Mouse (Mus musculus) brain, embryonic 14.5 days (tissue): ENCODE data around the gene Slc23a4.

Experiments used
- CTCF ChIP-seq: fragments of 200-500 bp; IDR thresholded peaks from 2 replicates; pipeline ENCODE4 v1.5.1; 2012; ENCODE audit warnings: inconsistent platforms, mild to moderate bottlenecking, moderate library complexity, borderline replicate concordance; ENCODE audit not compliant: insufficient read depth, insufficient read length; ENCODE audit errors: extremely low read depth
- POLR2A ChIP-seq: fragments of 200-500 bp; IDR thresholded peaks from 2 replicates; pipeline ENCODE4 v1.6.1; 2012; ENCODE audit warnings: mild to moderate bottlenecking, inconsistent platforms, borderline replicate concordance; ENCODE audit not compliant: poor library complexity, insufficient read depth, insufficient read length, severe bottlenecking; ENCODE audit errors: extremely low read depth

DNA sequence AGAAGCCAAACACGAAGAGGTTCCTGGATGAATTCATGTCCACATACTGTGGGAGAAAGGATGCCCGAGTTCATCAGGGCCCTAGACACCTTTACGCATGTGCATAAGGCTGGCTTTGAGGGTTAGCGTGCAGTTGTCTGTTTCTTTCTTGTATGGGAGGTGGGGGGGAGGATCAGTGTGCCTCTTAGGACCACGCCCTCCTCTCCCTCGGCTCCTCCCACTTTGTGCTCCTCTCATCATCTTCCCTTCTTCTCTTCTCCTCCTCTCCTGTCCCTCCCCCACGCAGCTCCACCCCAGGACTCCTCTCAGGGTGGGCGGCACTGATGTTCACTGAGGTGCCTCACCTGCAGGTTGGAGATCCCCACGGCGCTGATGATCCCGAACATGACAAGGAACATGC, 39.7 kb downstream of the Slc23a4 start:
- TF ChIP-seq CTCF: no peak
- no peak for TF ChIP-seq POLR2A
